Mouse (Mus musculus): Measurements from ENCODE around the gene Cnot2.
"Not testable (repeated sequence)": the region's sequence is repeated elsewhere in the genome, so short reads cannot be mapped to it uniquely, and the experiment has no call there.

Cnot2 gene

DNA sequence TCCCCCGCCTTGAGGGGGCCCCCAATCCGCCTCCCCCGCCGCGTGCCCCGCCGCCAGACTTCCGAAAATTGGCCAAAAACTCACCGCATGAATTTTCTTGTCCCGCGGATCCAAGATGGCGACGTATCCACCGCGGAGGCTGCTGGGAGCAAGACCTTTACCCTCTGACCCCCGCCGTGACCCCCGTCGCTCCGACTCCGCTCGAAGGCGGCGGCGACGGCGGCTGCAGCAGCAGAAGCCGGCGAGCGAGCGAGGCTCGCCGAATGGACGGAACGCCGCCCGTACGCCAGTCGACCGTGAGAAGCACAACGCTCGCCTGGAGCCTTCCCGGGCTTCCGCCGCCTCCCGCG lies at the start of gene Cnot2:
Gene Cnot2, minus strand, starts transcription at position 143 of the 350 bp plus-strand sequence.
- DNase-seq (ENCODE audit: low spot score in 2 of 2): peak; percentile 86 to 91

DNA sequence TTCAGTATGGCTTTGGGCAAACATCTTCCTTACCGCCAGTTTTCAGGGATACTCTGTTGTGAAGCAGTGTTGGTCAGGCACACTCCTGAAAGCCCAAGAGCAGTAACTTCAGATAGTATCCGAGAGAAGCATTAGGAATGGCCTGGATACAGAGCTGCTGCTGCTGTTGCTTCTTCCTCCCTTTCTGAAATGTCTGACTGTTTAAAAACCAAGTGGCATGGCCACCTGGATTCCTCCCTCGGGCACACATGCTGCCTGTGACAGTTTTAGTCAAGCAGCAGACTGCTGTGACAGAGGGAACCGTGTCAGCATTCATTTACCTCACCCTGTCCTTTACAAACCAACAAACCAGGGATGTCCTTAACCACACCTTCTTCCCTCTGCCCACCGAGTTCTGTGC lies 47.6 kb upstream of the Cnot2 start:
- no peak for DNase-seq (ENCODE audit: low spot score in 2 of 2)

DNA sequence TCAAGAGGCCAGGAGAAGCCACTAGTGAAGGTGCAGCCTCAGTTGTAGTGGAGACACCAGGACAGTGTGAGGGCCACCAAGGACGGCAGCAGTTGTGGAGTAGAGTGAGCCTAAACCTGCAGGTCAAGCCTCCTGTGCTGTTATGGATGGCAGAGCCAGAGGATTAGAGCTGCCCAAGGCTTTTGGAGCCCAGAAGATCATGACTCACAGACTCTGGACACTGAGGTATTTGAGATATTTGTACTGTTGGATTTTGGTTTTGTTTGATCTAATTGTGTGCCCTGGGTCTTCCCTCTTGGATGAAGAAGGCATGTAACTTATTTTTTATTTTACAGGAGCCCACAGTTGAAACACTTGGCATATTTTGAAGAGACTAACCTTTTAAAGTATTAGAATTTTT lies 44.7 kb upstream of the Cnot2 start:
- no peak for DNase-seq (ENCODE audit: low spot score in 2 of 2)

- DNase-seq (ENCODE audit: low spot score in 2 of 2): not testable (repeated sequence)
Observed at GRCm38 (mm10) chr10:116613250-116613649, 31.9 kb upstream of the Cnot2 start.

DNA sequence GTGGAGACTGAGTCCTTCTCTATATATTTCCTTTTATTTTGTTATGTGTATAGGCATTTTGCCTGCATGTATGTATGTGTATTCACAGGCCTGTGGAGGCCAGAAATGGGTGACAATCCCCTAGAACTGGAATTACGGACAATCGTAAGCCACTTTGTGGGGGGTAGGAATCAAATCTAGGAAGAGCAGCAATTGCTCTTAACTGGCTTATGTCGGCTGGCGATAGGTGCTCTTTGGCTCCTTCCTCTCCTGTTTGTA lies 23.5 kb upstream of the Cnot2 start:
- no peak for DNase-seq (ENCODE audit: low spot score in 2 of 2)

- DNase-seq (ENCODE audit: low spot score in 2 of 2): no peak
Observed at GRCm38 (mm10) chr10:116604081-116604904, 23.0 kb upstream of the Cnot2 start.

- no peak for DNase-seq (ENCODE audit: low spot score in 2 of 2)
Observed at GRCm38 (mm10) chr10:116599056-116599850, 17.9 kb upstream of the Cnot2 start.

DNA sequence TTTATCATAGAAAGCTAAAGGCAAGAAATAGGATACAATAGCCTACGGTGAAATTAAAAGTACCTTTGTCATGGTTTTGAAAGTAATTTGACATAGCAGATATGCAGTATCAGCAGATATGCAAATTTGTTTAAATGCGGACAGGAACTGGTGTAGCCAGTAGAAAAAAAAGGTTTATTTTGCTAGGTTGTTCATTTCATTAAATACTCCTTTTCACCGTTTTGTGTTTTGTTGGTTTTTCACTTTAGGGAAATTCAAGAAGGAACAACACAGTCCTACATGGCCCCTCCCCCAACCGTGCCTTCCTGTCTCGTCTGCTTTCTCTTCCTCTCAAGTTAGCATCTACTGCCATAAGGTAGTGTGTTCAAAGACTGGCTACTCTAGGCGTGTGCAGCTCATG lies 1.4 kb upstream of the Cnot2 start:
- DNase-seq (ENCODE audit: low spot score in 2 of 2): no peak

DNA sequence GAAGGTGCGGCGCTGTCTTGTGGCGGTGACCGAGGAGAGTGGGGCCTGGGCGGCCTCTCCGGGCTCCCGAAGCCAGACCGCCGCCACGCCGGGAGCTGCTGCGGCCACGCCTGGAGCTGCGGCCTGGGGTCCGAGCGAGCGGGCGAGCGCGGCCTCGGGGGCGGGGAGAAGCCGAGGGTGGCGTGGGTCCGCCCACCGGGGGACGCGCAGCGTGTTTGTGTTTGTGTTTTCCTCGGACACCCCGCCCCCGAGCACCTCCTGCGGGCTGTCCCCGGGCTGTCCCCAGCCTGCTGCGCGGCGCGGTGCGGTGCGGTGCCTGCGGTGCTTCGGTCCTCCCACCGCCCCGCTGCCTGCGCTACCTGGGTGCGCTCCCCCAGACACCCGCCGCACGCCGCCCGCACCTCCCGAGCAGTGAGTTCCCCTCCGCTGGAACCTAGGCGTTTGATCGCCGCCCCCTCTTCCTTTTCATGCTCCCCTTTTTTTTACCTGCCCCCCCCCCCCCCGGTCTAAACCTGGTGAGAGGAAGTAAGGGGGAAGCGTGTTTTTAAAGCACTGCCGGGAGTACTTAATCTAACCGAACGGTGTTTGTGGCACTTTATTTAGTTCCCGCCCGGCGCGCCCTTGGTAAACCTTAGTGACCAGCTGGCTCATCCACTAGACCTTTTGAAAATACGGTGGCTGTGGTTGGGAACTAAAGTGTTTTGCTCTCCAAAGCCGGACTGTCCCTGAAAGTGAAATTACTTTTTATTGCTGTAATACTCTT lies 589 bp upstream of the Cnot2 start:
- DNase-seq (ENCODE audit: low spot score in 2 of 2): peak; percentile 33 to 43

DNA sequence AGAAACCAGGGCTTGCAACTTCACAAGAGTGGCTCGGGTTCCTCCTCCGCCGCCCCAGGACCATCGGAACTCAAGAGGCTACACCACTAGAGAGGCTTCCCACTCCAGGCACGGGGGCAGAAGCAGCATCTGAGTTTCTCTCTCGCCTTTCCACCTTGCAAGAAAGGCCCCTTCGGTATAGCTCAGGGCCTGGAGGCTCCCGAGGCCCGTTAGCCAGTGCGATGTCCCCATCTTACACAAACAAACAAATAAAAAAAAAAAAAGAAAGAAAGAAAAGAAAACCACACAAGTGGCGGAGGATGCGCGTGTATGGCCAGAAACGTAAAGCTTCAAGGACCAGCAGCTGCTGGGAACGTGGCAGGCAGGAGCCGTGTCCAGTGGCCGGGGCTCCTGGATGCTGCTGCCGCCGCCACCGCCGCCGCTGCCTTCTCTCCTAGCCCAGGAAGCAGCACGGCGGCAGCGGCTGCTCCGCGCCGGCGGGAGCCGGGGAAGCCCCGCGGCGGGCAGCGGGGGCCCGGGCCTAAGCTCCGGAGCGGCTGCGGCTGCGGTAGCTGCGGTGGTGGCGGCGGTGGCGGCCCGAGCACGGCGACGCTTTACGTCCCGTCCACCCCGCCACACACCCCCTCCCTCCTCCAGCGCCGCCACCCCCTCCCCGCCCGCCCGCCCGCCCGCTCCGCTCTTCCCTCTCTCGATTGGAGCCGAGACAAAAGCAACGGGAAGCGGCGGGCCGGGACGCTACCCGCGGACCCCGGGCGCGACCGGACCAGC lies 536 bp downstream of the Cnot2 start:
- DNase-seq (ENCODE audit: low spot score in 2 of 2): peak; percentile 11 to 28

DNA sequence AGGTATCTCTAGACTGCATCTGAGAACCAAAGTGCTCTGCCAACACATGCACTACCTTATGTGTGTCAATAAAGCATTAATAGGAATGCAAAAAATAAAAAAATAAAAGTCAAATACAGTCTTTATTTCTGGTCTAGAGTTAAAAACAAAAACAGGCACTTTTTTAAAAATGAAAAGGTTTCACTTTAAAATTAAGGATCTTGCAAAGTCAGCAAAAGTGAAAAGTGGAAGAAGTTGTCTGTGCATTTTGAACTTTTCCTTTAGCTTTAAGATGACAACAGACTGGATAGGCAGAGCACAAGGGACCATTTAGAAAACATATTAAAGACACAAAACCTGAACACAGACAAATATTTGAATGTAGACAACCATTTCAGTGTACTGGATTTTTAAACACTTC lies 1.8 kb downstream of the Cnot2 start:
- no peak for DNase-seq (ENCODE audit: low spot score in 2 of 2)

- no peak for DNase-seq (ENCODE audit: low spot score in 2 of 2)
Observed at GRCm38 (mm10) chr10:116578375-116578774, 2.9 kb downstream of the Cnot2 start.

DNA sequence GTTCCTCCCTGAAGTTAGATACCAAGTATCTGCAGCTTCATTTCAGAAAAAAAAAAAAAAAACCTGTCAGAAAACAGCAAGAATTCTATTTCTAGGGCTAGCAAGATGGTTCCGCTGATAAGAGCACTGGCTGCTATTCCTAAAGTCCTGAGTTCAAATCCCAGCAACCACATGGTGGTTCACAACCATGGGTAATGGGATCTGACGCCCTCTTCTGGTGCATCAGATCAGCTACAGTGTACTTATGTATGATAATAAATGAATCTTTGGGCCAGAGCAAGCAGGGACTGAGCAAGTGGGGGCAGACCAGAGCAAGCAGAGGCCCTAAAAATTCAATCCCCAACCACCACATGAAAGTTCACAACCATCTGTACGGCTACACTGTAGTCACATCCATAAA lies 4.1 kb downstream of the Cnot2 start:
- no peak for DNase-seq (ENCODE audit: low spot score in 2 of 2)

GRCm38 (mm10) chr10:116576071-116576470 lies 5.2 kb downstream of the Cnot2 start:
- DNase-seq (ENCODE audit: low spot score in 2 of 2): not testable (repeated sequence)

- DNase-seq (ENCODE audit: low spot score in 2 of 2): no peak
Observed at GRCm38 (mm10) chr10:116570526-116570925, 10.8 kb downstream of the Cnot2 start.

- DNase-seq (ENCODE audit: low spot score in 2 of 2): no peak
Observed at GRCm38 (mm10) chr10:116568539-116568938, 12.8 kb downstream of the Cnot2 start.

DNA sequence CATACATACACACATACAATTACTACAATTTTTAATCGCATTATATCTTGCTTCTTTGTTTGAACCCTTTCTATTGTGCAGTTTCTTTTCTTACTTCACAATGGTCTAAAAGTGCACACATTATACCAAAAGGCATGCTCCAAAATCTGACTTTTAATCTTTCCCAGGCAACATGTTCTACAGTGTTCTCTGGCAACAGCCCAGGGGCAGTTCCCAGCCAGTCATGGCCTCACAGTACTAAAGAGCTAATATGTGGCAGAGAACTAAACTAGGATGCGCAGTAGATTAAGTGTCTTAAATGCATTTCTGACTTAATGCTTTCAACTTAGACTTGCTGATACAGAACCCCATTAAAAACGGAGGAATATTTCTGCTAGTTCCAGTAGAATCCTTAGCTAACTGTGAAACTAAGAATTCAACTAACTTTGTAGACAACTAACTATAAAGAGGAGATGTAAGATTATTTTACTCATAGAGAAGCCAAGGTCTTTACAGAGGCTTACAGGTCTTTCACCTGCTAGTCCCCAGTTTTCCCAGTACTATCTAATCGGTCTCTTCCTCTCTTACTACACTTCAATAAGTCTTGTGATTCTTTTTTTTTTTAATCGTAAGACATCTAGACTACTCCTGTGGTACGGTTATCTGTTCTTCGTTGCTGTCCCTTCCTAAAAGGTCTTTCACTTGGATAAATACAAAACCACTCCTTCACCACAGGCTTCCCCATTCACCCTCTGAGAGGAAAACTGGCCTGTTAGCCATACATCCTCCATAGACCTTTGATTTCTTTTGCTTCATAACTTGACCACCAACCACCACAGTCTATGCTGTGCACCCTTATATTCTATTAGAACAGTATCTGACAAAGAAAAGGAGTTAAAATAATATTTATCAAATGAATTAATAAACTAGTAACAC lies 13.6 kb downstream of the Cnot2 start:
- DNase-seq (ENCODE audit: low spot score in 2 of 2): no peak

DNA sequence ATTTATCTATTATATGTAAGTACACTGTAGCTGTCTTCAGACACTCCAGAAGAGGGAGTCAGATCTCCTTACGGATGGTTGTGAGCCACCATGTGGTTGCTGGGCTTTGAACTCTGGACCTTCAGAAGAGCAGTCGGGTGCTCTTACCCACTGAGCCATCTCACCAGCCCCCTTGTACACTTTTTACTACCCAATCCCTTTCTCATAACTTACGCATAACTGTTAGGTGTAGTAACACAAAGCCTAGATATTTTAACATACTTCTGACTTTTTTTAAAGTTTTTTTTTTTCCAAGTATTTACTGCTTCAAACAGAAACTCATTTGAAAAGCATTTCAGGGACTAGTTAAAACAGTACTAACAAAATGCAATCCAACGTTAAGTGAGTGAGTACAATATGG lies 14.8 kb downstream of the Cnot2 start:
- DNase-seq (ENCODE audit: low spot score in 2 of 2): not testable (repeated sequence)

DNA sequence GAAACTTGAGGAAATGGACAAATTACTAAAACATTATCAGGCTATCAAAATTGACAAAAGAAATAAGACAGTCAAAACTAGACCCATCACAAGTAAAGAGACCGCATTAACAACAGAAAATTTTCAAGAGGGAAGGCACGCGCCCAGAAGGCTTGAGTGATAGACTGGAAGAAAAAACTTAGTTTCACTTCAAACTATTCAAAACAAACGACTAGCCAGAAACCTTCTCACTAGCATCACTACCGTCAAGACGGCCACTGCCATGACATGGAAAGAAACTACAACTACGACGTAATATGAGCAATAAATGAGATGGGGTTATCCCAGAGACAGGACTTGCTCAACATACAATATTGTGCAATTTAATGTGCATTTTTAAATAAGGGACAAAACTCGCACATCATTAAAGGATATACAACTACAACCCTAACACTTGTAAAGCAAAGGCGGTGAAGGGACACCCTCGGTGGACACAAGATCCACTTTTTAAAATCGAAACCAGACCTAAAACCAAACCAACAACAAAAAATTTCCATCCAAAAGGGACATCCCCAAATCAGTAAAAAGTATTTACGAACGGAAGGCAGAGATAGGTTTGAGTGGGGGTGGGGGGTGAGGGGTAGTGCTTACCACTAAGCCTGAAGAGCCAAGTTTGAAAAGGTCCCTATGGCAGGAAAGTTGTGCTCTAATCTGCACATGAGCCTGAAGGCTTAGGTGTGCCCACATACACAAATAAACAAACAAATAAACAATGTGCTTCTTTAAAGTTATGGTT lies 16.3 kb downstream of the Cnot2 start:
- no peak for DNase-seq (ENCODE audit: low spot score in 2 of 2)
